Mouse (Mus musculus) CD4-positive, CD25-positive, alpha-beta regulatory T cell, adult 9 weeks (primary cell): ENCODE measurements around the gene Tas2r135. TPM values are rescaled to one million over a fixed set of nuclear protein-coding genes. Genes with fewer than 3 reads are reported as not detected.

ENCODE experiments used
- polyA plus RNA-seq: library from polyadenylated mRNA; unstranded; fragments of 100-300 nt; shearing (Covaris generic); gene quantifications from one replicate; pipeline ENCODE4 v1.2.1, GENCODE M21; 2017

Tas2r135 gene
- polyA plus RNA-seq = not detected

GRCm38 (mm10) chr6:42405134-42405533 is at the start of gene Tas2r135:
TSS of gene Tas2r135 (plus strand) at chr6:42405434.

GRCm38 (mm10) chr6:42372816-42373547 is 32.3 kb upstream of the Tas2r135 start, which contains the start of gene Epha1:
TSS of gene Epha1 (minus strand) at chr6:42373268.

GRCm38 (mm10) chr6:42399938-42400337 is 5.3 kb upstream of the Tas2r135 start, which contains the start of gene Tas2r143:
TSS of gene Tas2r143 (plus strand) at chr6:42400238.

GRCm38 (mm10) chr6:42434446-42434845 is 29.2 kb downstream of the Tas2r135 start, which contains the start of gene Tas2r126:
TSS of gene Tas2r126 (plus strand) at chr6:42434535.

Other genes with a start within 250 kb of the Tas2r135 start
- not detected for gene Tas2r144, start 190.1 kb upstream of the Tas2r135 start, polyA plus RNA-seq
- 15.6 TPM for gene Gstk1, start 159.5 kb upstream of the Tas2r135 start, polyA plus RNA-seq
- gene Tmem139, start 143.5 kb upstream of the Tas2r135 start, polyA plus RNA-seq = not detected
- gene Casp2, start 140.4 kb upstream of the Tas2r135 start, polyA plus RNA-seq = 79.9 TPM
- gene Clcn1, start 118.7 kb upstream of the Tas2r135 start, polyA plus RNA-seq = not detected
- not detected for gene Fam131b, start 80.8 kb upstream of the Tas2r135 start, polyA plus RNA-seq
- gene Zyx, start 55.8 kb upstream of the Tas2r135 start, polyA plus RNA-seq = 53.3 TPM
- gene Epha1, start 32.2 kb upstream of the Tas2r135 start, polyA plus RNA-seq = 0.21 TPM
- not detected for gene Tas2r143, start 5.2 kb upstream of the Tas2r135 start, polyA plus RNA-seq
- not detected for gene Tas2r126, start 29.1 kb downstream of the Tas2r135 start, polyA plus RNA-seq
- not detected for gene Olfr458, start 59.8 kb downstream of the Tas2r135 start, polyA plus RNA-seq
- not detected for gene Olfr457, start 70.9 kb downstream of the Tas2r135 start, polyA plus RNA-seq
- gene Olfr456, start 81.8 kb downstream of the Tas2r135 start, polyA plus RNA-seq = not detected
- gene Olfr455, start 142.2 kb downstream of the Tas2r135 start, polyA plus RNA-seq = not detected
- gene Tcaf3, start 192.3 kb downstream of the Tas2r135 start, polyA plus RNA-seq = not detected
- gene Tcaf2, start 239.8 kb downstream of the Tas2r135 start, polyA plus RNA-seq = 0.06 TPM